Mouse (Mus musculus): Measurements from ENCODE around the gene Slc31a2. TPM values are rescaled to one million over a fixed set of nuclear protein-coding genes. Genes with fewer than 3 reads are reported as not detected.

Slc31a2 gene
- polyA plus RNA-seq, 1 experiment from 2014 or later = 22.4 TPM

DNA sequence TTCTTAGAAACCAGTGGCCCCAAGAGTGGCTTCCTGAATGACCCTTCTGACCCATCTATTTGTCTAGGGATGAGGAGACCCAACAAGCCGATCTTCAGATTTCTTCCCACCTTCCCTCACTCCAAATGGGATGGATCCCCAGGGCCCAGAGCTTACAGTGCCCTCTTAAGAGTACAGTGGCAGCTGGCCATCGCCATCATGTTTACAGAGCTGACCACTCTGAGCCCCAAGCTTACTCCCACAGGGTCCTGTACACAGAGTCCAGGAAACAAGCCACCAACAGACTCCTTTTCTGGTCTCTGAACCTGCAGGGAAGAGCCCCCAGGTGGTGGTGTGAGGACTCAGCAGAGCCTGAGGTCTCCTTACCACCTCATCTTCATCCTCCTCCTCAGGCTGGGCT is 40.4 kb downstream of the Slc31a2 start:
- H3K4me3 ChIP-seq = no peak overlapping the region
- no peaks in the 10 kb centered on the region for H3K4me1 ChIP-seq
- WGBS = 22% methylated on average over 2 of the region's 2 CpGs
- no peak for ATAC-seq (ENCODE audit: borderline replicate concordance, extremely low read depth, low FRiP score, low TSS enrichment)
- H3K9me3 ChIP-seq = no peaks in the 10 kb centered on the region
- no peak overlapping the region for H3K4me2 ChIP-seq
- peaks cover 52% of the 10 kb centered on the region for H3K36me3 ChIP-seq
- H3K27me3 ChIP-seq = no peaks in the 10 kb centered on the region
- H3K9ac ChIP-seq = no peak overlapping the region
- H3K27ac ChIP-seq = no peak overlapping the region

DNA sequence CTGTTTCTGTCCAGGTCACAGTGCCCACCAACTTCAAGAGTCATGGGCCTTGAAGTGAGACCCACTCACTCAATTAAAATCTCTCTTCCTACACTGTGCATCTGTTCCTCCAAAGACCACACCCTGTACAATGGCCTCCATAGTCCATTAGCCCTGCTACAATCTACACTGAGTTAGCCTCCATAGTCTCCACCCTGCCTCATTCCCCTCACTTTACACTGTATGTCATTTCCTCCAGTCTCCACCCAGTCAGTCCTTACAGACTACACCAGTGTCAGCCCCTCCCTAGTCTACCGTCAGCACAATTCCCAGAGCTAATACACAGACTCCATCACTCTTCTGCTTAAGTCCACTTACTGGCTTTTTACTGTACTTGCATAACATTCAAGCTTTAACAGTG is 40.9 kb downstream of the Slc31a2 start:
- H3K27ac ChIP-seq = no peak overlapping the region
- no peaks in the 10 kb centered on the region for H3K9me3 ChIP-seq
- H3K9ac ChIP-seq = no peak overlapping the region
- H3K4me2 ChIP-seq = no peak overlapping the region
- H3K4me1 ChIP-seq = no peaks in the 10 kb centered on the region
- H3K27me3 ChIP-seq = no peaks in the 10 kb centered on the region
- no peak for ATAC-seq (ENCODE audit: borderline replicate concordance, extremely low read depth, low FRiP score, low TSS enrichment)
- WGBS = 84% methylated on average over 1 of the region's 1 CpGs
- H3K36me3 ChIP-seq = peaks cover 51% of the 10 kb centered on the region
- H3K4me3 ChIP-seq = no peak overlapping the region

DNA sequence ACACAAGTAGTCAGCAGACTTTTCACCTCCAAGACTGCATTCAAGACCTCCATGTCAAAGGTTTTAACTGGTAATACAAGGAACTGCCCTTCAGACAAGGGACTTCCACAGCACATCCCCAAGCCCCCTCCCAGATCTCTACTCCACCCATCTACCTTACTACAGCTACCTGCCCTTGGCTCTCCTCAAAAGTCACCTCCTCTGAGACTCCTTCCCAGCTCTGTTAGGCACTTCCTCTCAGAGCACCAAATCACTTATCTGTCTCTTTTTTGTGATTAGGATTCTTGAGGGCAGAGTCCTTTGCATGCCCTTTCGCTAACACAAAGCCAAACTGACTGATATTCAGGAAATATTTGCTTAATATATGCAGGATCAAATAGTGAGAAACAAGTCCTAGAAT is 43.9 kb downstream of the Slc31a2 start:
- no peaks in the 10 kb centered on the region for H3K4me1 ChIP-seq
- H3K4me2 ChIP-seq = no peak overlapping the region
- no peaks in the 10 kb centered on the region for H3K9me3 ChIP-seq
- no peaks in the 10 kb centered on the region for H3K27me3 ChIP-seq
- no peak for ATAC-seq (ENCODE audit: borderline replicate concordance, extremely low read depth, low FRiP score, low TSS enrichment)
- no peak overlapping the region for H3K27ac ChIP-seq
- H3K36me3 ChIP-seq = peaks cover 34% of the 10 kb centered on the region; the same call in 1 of the 2 replicates
- 77% methylated on average over 1 of the region's 1 CpGs for WGBS
- H3K9ac ChIP-seq = no peak overlapping the region
- no peak overlapping the region for H3K4me3 ChIP-seq

DNA sequence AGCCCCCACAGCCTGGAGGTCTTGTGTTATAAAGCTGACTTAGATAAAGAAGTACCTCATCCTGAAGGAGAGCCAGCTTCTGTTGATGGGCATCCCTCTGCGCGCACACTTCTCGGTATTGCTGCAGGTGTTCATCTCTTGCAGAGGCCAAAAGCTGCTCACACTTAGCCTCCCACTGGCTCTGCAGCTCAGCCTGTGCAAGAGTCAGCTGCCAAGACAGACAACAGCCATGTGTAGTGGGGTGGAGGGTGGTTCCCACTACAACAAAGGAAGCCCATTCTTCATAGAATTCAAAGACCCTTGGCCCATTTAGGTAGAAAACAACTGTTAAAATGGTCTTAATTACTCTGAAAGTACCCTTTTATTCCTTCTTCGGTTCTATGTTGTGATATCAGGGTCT is 44.5 kb downstream of the Slc31a2 start:
- Histone ChIP-seq H3K27me3 (no peaks in the 10 kb centered on the region), H3K4me3 (no peak overlapping the region), H3K4me2 (no peak overlapping the region), H3K27ac (no peak overlapping the region), H3K4me1 (no peaks in the 10 kb centered on the region), H3K36me3 (peaks cover 38% of the 10 kb centered on the region; the same call in 1 of the 2 replicates), H3K9ac (no peak overlapping the region), H3K9me3 (no peaks in the 10 kb centered on the region)
- ATAC-seq (ENCODE audit: borderline replicate concordance, extremely low read depth, low FRiP score, low TSS enrichment) = no peak
- 88% methylated on average over 4 of the region's 4 CpGs for WGBS

DNA sequence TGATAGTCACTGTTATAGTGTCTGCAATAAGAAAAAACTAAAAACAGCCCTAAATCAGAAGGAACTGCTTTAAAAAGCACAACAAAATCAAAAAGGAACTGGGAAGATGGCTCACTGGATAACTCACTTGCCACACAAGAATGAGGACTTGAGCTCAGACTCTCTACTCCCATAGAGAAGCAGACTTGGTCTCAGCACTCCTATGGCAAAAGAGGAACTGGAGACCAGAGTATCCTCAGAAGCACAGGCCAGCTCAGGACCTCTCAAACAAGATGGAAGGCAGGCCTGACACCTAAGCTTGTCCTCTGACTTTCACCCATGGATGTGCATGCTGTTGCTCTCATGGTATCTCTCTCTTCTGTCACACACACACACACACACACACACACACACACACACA is 46.0 kb downstream of the Slc31a2 start:
- Histone ChIP-seq H3K9ac (no peak overlapping the region), H3K4me2 (no peak overlapping the region), H3K27me3 (no peaks in the 10 kb centered on the region), H3K4me3 (no peak overlapping the region), H3K9me3 (no peaks in the 10 kb centered on the region), H3K4me1 (no peaks in the 10 kb centered on the region), H3K36me3 (peaks cover 40% of the 10 kb centered on the region), H3K27ac (no peak overlapping the region)
- ATAC-seq (ENCODE audit: borderline replicate concordance, extremely low read depth, low FRiP score, low TSS enrichment) = no peak

DNA sequence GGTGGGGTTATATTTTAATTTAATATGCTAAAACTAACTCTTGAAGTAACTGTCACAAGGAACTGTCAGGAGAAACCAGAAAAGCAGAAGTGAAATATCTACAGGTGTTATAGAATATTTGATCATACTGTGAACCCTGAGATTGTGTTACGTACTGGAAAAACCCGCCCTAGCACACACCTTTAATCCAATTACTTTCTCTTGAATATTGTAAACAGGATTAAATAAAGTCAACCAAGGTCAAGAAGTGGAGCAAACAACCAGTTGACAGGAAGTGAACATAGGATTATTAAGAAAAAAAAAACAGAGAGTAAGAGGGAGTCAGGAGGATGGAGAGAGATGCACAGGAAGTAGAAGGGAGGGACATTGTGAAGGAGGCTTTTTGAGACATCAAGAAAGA is 50.5 kb downstream of the Slc31a2 start:
- no peak for ATAC-seq (ENCODE audit: borderline replicate concordance, extremely low read depth, low FRiP score, low TSS enrichment)
- H3K4me1 ChIP-seq = no peaks in the 10 kb centered on the region
- peaks cover 39% of the 10 kb centered on the region for H3K36me3 ChIP-seq

DNA sequence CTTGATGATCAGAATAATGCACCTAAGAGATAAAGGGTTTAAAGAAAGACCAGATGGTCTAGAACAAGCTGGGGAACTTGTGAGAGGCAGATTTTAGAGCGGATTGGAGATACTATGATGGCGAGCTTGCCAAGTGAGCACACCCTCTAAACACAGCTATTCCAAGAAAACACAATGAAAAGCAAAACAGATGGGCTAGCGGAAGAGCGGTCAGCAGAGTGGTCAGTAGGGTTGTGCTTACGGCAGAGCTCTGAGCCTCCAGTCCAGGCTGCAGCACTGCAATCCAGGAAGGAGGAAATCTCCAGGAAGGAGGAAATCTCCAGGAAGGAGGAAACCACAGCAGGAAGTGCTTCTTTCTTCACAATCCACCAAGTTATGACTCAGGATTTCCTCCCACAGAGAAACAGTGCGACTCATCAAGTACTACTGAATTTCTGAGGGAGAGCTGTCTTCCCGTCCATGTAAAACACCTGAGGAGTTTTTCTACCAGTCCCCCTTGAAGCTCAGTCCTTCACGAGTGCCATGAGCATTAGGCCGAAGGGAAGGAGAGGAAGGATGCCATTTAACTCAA is 51.4 kb downstream of the Slc31a2 start:
- Histone ChIP-seq H3K9me3 (no peaks in the 10 kb centered on the region), H3K36me3 (peaks cover 37% of the 10 kb centered on the region)

More for the DNA sequence above, 50.5 kb downstream of the Slc31a2 start:
- Histone ChIP-seq H3K27ac (no peak overlapping the region), H3K4me2 (no peak overlapping the region), H3K9ac (no peak overlapping the region), H3K27me3 (no peaks in the 10 kb centered on the region), H3K9me3 (no peaks in the 10 kb centered on the region), H3K4me3 (no peak overlapping the region)
- WGBS = 95% methylated on average over 2 of the region's 2 CpGs

DNA sequence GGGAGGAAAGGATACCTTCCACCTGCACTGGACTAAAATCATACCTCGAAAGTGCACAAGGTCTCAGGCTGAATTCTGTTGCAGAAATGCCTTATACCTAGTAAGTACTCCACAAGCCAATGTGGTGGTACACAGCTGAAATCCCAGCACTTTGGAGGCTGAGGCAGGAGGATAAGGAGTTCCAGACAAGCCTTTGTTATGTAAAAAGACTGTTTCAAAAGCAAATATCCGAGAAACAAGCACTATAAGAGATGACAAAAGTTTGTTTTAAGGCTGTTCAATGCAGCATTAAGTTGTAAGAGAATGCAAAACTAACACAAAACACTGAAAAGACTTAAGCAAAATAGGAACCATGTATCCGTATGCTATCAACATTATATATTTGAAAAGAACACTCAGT is 52.2 kb downstream of the Slc31a2 start:
- no peaks in the 10 kb centered on the region for H3K4me1 ChIP-seq
- no peaks in the 10 kb centered on the region for H3K9me3 ChIP-seq
- WGBS = 85% methylated on average over 3 of the region's 3 CpGs
- H3K4me2 ChIP-seq = no peak overlapping the region
- no peak overlapping the region for H3K27ac ChIP-seq
- peaks cover 42% of the 10 kb centered on the region for H3K36me3 ChIP-seq
- H3K9ac ChIP-seq = no peak overlapping the region
- H3K4me3 ChIP-seq = no peak overlapping the region
- no peaks in the 10 kb centered on the region for H3K27me3 ChIP-seq
- ATAC-seq (ENCODE audit: borderline replicate concordance, extremely low read depth, low FRiP score, low TSS enrichment) = no peak

More for the DNA sequence above, 51.4 kb downstream of the Slc31a2 start:
- Histone ChIP-seq H3K4me3 (no peak overlapping the region), H3K27me3 (no peaks in the 10 kb centered on the region), H3K9ac (no peak overlapping the region), H3K4me1 (no peaks in the 10 kb centered on the region), H3K27ac (no peak overlapping the region), H3K4me2 (no peak overlapping the region)
- ATAC-seq (ENCODE audit: borderline replicate concordance, extremely low read depth, low FRiP score, low TSS enrichment) = no peak
- whole genome bisulfite sequencing = 78% methylated on average over 9 of the region's 9 CpGs

DNA sequence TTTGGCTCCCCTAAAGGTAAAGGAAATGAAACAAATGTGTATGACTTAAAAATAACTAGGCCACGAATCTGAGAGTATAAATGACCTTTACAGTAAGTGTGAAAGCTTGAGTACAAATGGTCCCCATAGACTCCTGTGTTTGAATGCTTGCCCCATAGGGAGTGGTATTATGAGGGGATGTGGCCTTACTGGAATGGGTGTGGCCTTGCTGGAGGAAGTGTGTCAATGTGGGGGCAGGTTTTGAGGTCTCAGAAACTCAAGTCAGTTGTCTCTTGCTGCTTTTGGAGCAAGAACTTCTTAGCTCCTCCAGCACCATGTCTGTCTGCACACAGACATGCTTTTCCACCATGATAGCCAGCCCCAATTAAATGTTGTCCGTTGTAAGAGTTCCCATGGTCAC is 54.1 kb downstream of the Slc31a2 start:
- Histone ChIP-seq H3K4me1 (no peaks in the 10 kb centered on the region), H3K9me3 (no peaks in the 10 kb centered on the region), H3K4me2 (no peak overlapping the region), H3K9ac (no peak overlapping the region), H3K27me3 (no peaks in the 10 kb centered on the region), H3K36me3 (peaks cover 56% of the 10 kb centered on the region), H3K27ac (no peak overlapping the region), H3K4me3 (no peak overlapping the region)
- ATAC-seq (ENCODE audit: borderline replicate concordance, extremely low read depth, low FRiP score, low TSS enrichment) = no peak
- WGBS = 90% methylated on average over 2 of the region's 2 CpGs

DNA sequence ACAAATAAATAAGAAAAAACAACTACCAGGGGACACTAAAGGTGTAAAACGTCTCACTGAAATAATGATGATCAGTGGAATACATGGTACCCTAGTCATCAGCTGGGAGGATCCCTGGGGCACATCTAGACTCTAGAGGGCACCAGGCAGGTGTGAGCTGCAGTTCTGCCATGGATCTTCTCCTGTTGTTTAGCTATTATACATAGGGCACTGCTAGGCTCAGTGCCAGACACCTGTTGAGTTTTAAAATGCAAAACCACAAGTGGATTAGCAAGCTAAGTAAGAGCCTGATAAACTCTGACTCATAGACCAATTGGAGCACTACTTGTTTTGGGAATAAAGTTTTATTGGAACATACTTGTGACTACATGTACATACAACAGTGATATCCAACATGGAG is 55.9 kb downstream of the Slc31a2 start:
- Histone ChIP-seq H3K27me3 (no peaks in the 10 kb centered on the region), H3K27ac (no peak overlapping the region), H3K36me3 (peaks cover 60% of the 10 kb centered on the region), H3K4me3 (no peak overlapping the region), H3K4me1 (no peaks in the 10 kb centered on the region), H3K4me2 (no peak overlapping the region), H3K9me3 (no peaks in the 10 kb centered on the region), H3K9ac (no peak overlapping the region)
- no peak for ATAC-seq (ENCODE audit: borderline replicate concordance, extremely low read depth, low FRiP score, low TSS enrichment)
- WGBS = 58% methylated on average over 1 of the region's 1 CpGs

DNA sequence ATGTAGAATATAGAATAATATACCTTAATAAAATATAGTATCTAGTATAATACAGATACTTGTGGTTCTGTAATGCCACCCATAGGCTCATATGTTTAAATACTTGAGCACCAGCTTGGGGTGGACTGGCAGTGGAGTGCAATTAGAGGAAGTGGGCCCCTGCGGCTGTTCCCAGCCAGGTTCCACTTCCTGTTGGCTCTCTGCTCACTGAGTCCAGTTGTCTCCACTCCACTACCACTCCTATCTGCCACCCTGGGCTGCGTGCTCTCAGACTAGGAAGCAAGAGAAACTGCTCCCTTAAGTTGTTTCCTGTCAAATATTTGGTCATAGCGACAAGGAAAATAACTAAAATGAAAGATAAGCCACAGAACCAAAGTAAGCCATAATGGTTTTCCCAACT is 60.3 kb downstream of the Slc31a2 start:
- Histone ChIP-seq H3K4me2 (no peak overlapping the region), H3K9ac (no peak overlapping the region), H3K4me3 (no peak overlapping the region), H3K27me3 (no peaks in the 10 kb centered on the region), H3K36me3 (peaks cover 67% of the 10 kb centered on the region), H3K27ac (no peak overlapping the region), H3K4me1 (no peaks in the 10 kb centered on the region), H3K9me3 (no peaks in the 10 kb centered on the region)
- no peak for ATAC-seq (ENCODE audit: borderline replicate concordance, extremely low read depth, low FRiP score, low TSS enrichment)
- 65% methylated on average over 3 of the region's 3 CpGs for WGBS

DNA sequence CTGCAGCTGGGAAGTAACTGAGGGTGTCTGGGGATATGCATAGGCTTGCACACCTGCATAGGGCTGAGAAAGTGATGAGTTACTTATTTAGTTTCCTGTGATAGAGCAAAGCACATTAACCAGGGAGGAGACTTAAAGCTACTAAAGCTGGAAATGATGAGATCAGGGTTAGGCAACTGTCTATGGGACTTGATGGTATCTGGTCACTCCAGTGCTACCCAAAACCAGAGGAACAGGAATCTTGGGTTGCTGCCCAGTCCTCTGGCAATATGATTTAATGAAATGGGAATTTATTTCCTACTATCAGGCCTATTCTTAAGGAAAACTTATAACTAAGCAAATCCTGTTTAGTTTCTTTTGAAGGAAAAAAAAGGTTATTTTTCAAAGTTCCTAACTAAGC is 63.7 kb downstream of the Slc31a2 start:
- no peaks in the 10 kb centered on the region for H3K27me3 ChIP-seq
- H3K4me1 ChIP-seq = no peaks in the 10 kb centered on the region
- no peak for ATAC-seq (ENCODE audit: borderline replicate concordance, extremely low read depth, low FRiP score, low TSS enrichment)
- H3K9ac ChIP-seq = no peak overlapping the region
- H3K4me3 ChIP-seq = no peak overlapping the region
- peaks cover 63% of the 10 kb centered on the region for H3K36me3 ChIP-seq
- H3K9me3 ChIP-seq = no peaks in the 10 kb centered on the region
- H3K27ac ChIP-seq = no peak overlapping the region
- H3K4me2 ChIP-seq = no peak overlapping the region

Data from lung, embryonic 15.5 days (tissue).